Mouse (Mus musculus): ENCODE results near the gene Gusb. TPM values are rescaled to one million over a fixed set of nuclear protein-coding genes. Genes with fewer than 3 reads are reported as not detected.
A peak's percentile ranks its signal among the peaks of the same experiment; 100 is the strongest.

Gusb gene
- polyA plus RNA-seq, 1 experiment from 2014 or later, result 448 TPM

DNA sequence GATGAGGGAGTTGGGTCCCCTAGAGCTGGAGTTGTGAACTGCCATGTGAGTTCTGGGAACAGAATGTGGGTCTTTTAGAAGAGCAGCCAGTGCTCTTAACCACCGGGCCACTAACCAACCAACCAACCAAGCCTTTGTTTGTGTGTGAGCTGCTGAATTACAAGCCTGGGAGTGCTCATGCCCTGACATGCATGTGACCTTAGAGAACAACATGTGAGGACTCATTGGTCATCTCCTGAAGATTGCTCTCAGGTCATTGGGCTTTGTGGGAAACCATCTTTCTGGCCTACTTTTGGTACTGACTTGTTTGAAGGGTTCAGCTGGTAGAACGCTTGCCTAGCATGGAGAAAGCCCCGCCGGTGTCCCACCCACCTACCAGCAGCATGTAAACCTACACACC, 6.9 kb upstream of the Gusb start:
- no peak overlapping the region for H3K27ac ChIP-seq
- H3K79me2 ChIP-seq (ENCODE audit: inconsistent target), result no peaks in the 10 kb centered on the region
- H3K4me3 ChIP-seq (ENCODE audit: inconsistent target), result no peak overlapping the region
- WGBS (ENCODE audit: missing documents), result 98% methylated on average over 4 of the region's 4 CpGs
- peaks cover 46% of the 10 kb centered on the region for H3K36me3 ChIP-seq (ENCODE audit: inconsistent target)

DNA sequence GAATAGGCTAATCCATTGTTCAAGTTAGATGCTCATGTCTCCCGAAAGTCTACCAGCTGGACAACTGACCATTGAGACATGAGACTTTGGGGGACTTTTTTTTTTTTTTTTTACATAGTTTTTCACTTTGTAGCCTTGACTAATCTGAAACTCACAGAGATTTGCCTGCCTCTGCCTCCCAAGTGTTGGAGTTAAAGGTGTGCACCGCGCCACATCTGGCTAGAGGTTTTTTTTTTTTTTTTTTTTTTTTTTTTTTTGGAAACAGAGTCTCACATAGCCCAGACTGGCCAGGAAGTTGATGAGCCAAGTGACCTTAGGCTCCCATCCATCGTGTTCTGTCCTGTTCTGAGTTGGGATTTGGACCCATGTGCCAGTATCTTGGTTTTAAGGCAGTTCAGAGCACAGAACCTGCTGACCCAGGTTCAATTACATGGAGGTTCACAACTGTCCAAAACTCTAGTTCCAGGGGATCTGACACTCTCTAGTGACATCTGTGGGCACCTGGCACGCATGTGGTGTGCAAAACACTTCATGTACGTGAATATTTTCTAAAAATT, 5.3 kb upstream of the Gusb start:
- 80% methylated on average over 4 of the region's 6 CpGs for WGBS (ENCODE audit: missing documents)
- H3K27ac ChIP-seq, result no peak overlapping the region
- H3K4me3 ChIP-seq (ENCODE audit: inconsistent target), result no peak overlapping the region
- peaks cover 29% of the 10 kb centered on the region for H3K36me3 ChIP-seq (ENCODE audit: inconsistent target)
- no peaks in the 10 kb centered on the region for H3K79me2 ChIP-seq (ENCODE audit: inconsistent target)

DNA sequence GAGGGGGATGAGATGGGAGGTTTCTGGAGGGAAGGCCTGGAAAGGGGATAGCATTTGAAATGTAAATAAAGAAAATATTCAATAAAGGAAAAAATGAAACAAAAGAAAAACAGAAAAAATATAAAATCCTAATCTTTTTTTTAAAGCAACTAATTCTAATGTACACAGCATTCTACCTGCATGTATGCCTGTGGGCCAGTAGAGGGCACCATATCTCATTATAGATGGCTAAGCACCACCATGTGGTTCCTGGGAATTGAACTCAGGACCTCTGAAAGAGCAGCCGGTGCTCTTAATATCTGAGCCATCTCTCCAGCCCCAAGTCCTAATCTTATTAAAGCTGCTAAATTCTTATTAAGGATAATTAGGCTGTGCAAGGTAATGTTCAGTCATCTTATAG, 4.5 kb upstream of the Gusb start:
- no peak overlapping the region for H3K4me3 ChIP-seq (ENCODE audit: inconsistent target)
- H3K27ac ChIP-seq, result no peak overlapping the region
- H3K36me3 ChIP-seq (ENCODE audit: inconsistent target), result peaks cover 21% of the 10 kb centered on the region
- WGBS (ENCODE audit: missing documents), result 67% methylated on average over 1 of the region's 1 CpGs
- peaks cover 1% of the 10 kb centered on the region for H3K79me2 ChIP-seq (ENCODE audit: inconsistent target)

GRCm38 (mm10) chr5:130003229-130003628, 380 bp upstream of the Gusb start:
- Histone ChIP-seq H3K36me3 (ENCODE audit: inconsistent target) (peaks cover 17% of the 10 kb centered on the region; the same call in 1 of the 2 replicates), H3K79me2 (ENCODE audit: inconsistent target) (peaks cover 37% of the 10 kb centered on the region), H3K4me3 (ENCODE audit: inconsistent target) (no peak overlapping the region), H3K27ac (peak overlapping the region; percentile 99)
- WGBS (ENCODE audit: missing documents), result 74% methylated on average over 7 of the region's 7 CpGs

DNA sequence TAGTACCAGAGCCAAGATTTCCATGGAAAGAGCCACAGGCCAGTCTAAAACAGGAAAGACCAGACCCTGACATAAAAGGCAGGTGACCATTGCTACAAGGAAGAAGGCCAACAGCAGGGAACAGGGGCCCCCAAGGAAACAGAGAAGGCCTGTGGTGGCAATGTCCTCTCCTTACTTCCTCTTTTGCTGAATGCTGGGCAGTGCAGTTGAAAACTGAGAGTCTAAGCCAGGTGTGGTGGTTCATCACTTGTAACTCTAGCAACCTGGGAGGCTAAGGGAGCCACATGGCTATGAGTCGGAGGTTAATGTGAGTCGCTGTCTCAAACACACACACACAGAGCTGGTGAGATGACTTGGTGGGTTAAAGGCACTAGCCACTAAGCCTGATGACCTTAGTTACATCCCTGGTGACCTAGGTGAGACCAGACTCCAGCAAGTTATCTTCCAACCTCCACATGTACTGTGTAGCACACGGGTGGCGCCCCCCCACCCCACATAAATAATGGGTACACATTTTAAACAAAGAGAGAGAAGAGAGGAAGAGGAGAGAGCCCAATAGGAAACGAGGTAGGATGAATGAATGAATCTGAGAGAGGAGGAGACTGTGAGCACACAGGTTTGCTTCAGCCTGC, 1.4 kb downstream of the Gusb start:
- peaks cover 55% of the 10 kb centered on the region for H3K79me2 ChIP-seq (ENCODE audit: inconsistent target)
- H3K4me3 ChIP-seq (ENCODE audit: inconsistent target), result peak overlapping the region; percentile 97
- peaks cover 34% of the 10 kb centered on the region for H3K36me3 ChIP-seq (ENCODE audit: inconsistent target)
- peak overlapping the region; percentile 99 for H3K27ac ChIP-seq
- WGBS (ENCODE audit: missing documents), result 0% methylated on average over 3 of the region's 5 CpGs

GRCm38 (mm10) chr5:130000735-130001134, 2.1 kb downstream of the Gusb start:
- Histone ChIP-seq H3K4me3 (ENCODE audit: inconsistent target) (peak overlapping the region; percentile 97), H3K36me3 (ENCODE audit: inconsistent target) (peaks cover 42% of the 10 kb centered on the region), H3K27ac (peak overlapping the region; percentile 99), H3K79me2 (ENCODE audit: inconsistent target) (peaks cover 62% of the 10 kb centered on the region)
- 25% methylated on average over 12 of the region's 12 CpGs for WGBS (ENCODE audit: missing documents)

DNA sequence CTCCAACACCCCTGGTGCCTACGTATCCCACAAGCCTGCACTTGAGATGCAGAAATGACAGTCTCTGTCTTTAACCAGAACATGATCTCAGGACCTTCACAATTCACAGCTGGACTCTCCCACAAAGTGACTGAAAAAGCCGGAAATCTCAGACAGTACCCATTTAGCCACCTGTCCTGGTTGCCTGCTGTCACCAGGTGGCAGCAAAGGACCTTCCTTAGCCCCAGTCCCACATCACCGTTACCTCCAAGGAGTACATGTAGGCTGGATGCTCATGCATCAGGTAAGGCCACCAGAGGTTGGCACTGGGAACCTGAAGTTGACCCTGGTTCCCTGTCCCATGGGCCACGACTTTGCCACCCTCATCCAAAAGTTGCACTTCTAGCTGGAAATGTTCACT, 3.8 kb downstream of the Gusb start:
- Histone ChIP-seq H3K4me3 (ENCODE audit: inconsistent target) (no peak overlapping the region), H3K79me2 (ENCODE audit: inconsistent target) (peaks cover 76% of the 10 kb centered on the region)

DNA sequence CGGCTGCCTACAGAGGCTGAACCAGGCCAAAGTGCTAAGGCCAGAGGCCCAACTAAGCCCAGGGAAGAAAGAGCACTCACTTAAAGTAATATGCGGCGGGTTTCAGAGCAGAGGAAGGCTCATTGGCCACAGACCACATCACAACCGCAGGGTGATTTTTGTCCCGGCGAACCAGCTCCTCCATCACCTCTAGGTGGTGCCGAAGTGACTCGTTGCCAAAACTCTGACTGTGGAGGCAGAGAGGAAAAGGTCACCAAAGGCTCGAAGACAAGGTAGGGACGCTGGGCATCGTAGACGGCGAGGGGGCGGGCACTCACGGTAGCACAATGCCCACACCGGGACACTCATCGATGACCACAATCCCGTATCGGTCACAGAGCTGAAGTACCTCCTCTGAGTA, 5.1 kb downstream of the Gusb start:
- 82% methylated on average over 19 of the region's 19 CpGs for WGBS (ENCODE audit: missing documents)
- H3K79me2 ChIP-seq (ENCODE audit: inconsistent target), result peaks cover 82% of the 10 kb centered on the region
- H3K36me3 ChIP-seq (ENCODE audit: inconsistent target), result peaks cover 72% of the 10 kb centered on the region
- no peak overlapping the region for H3K27ac ChIP-seq
- H3K4me3 ChIP-seq (ENCODE audit: inconsistent target), result no peak overlapping the region

More for the DNA sequence above, 3.8 kb downstream of the Gusb start:
- H3K27ac ChIP-seq, result peak overlapping the region; percentile 99; the same call in 1 of the 2 replicates
- H3K36me3 ChIP-seq (ENCODE audit: inconsistent target), result peaks cover 58% of the 10 kb centered on the region
- WGBS (ENCODE audit: missing documents), result 60% methylated on average over 4 of the region's 4 CpGs

DNA sequence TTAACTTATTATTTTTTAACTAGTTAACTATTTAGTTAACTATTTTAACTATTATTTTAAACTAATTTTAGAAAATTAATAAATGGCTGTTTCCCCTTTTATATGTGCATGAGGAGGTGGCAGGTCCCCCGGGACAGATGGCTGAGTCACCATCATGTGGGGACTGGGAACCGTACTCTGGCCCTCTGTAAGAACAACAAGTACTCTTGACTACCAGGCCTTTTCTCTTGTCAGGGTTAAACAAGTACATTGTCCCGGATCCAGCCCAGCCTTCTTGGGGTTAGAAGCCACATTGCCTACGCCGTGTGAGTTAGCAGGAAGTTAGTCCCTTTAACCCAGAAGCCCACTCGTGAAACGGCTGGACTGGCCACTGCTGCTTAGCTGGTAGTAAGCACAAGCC, 7.9 kb downstream of the Gusb start:
- peaks cover 63% of the 10 kb centered on the region for H3K79me2 ChIP-seq (ENCODE audit: inconsistent target)

GRCm38 (mm10) chr5:129993374-129993773, 9.5 kb downstream of the Gusb start:
- Histone ChIP-seq H3K79me2 (ENCODE audit: inconsistent target) (peaks cover 46% of the 10 kb centered on the region), H3K36me3 (ENCODE audit: inconsistent target) (peaks cover 98% of the 10 kb centered on the region), H3K27ac (no peak overlapping the region), H3K4me3 (ENCODE audit: inconsistent target) (no peak overlapping the region)
- 93% methylated on average over 14 of the region's 14 CpGs for WGBS (ENCODE audit: missing documents)

More for the DNA sequence above, 7.9 kb downstream of the Gusb start:
- Histone ChIP-seq H3K27ac (peak overlapping the region; percentile 43), H3K36me3 (ENCODE audit: inconsistent target) (peaks cover 99% of the 10 kb centered on the region), H3K4me3 (ENCODE audit: inconsistent target) (no peak overlapping the region)
- 87% methylated on average over 7 of the region's 7 CpGs for WGBS (ENCODE audit: missing documents)

- Histone ChIP-seq H3K4me3 (ENCODE audit: inconsistent target) (no peak overlapping the region), H3K79me2 (ENCODE audit: inconsistent target) (peaks cover 32% of the 10 kb centered on the region; the same call in 1 of the 2 replicates), H3K36me3 (ENCODE audit: inconsistent target) (peaks cover 84% of the 10 kb centered on the region), H3K27ac (no peak overlapping the region)
- 97% methylated on average over 5 of the region's 5 CpGs for WGBS (ENCODE audit: missing documents)
Observed at GRCm38 (mm10) chr5:129991898-129992297, 11.0 kb downstream of the Gusb start.

GRCm38 (mm10) chr5:129989376-129989775, 13.5 kb downstream of the Gusb start:
- Histone ChIP-seq H3K79me2 (ENCODE audit: inconsistent target) (peaks cover 9% of the 10 kb centered on the region; the same call in 1 of the 2 replicates), H3K4me3 (ENCODE audit: inconsistent target) (no peak overlapping the region), H3K27ac (no peak overlapping the region), H3K36me3 (ENCODE audit: inconsistent target) (peaks cover 58% of the 10 kb centered on the region)
- WGBS (ENCODE audit: missing documents), result 93% methylated on average over 11 of the region's 13 CpGs

DNA sequence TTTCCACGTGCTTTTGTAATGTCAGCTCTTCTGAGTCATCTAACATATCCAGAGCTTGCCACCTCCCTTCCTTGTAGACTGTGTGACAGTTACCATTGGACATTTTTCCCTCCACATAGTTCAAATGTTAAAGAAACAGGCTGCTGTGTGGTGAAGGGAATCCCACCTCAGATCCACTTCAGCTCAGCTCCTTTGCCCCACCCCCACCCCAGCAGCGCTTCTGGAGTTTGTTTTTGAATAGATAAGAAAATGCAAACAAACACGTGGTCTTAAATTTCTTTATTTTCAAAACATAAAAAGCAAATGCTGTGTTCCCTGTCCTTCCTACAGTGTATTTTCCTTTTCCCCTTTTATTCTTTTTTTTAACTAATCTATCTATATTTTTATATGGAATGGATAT, 22.6 kb downstream of the Gusb start:
- Histone ChIP-seq H3K79me2 (ENCODE audit: inconsistent target) (no peaks in the 10 kb centered on the region), H3K27ac (no peak overlapping the region), H3K4me3 (ENCODE audit: inconsistent target) (no peak overlapping the region), H3K36me3 (ENCODE audit: inconsistent target) (no peaks in the 10 kb centered on the region; the same call in 1 of the 2 replicates)
- WGBS (ENCODE audit: missing documents), result 95% methylated on average over 2 of the region's 3 CpGs

DNA sequence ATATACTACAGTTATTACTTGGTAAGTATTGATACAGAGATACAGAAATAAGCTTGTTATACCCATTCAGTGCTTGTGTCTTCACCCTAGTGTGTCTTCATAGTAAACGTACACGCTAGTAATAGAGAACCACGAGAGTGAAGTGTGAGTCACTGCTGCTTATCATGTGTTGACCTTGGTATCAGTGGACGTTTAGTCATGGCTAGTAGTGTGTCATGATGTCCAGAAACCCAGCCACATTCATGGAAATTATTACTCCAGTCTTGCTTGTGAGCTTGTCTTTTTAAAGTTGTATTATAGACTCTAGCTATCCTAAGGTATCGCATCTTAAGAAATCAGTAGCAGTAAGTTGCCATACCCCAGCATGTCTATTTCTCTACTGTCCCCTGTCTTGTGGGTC, 24.2 kb downstream of the Gusb start:
- Histone ChIP-seq H3K36me3 (ENCODE audit: inconsistent target) (no peaks in the 10 kb centered on the region; the same call in 1 of the 2 replicates), H3K4me3 (ENCODE audit: inconsistent target) (no peak overlapping the region), H3K27ac (no peak overlapping the region), H3K79me2 (ENCODE audit: inconsistent target) (no peaks in the 10 kb centered on the region)
- WGBS (ENCODE audit: missing documents), result 80% methylated on average over 5 of the region's 5 CpGs

DNA sequence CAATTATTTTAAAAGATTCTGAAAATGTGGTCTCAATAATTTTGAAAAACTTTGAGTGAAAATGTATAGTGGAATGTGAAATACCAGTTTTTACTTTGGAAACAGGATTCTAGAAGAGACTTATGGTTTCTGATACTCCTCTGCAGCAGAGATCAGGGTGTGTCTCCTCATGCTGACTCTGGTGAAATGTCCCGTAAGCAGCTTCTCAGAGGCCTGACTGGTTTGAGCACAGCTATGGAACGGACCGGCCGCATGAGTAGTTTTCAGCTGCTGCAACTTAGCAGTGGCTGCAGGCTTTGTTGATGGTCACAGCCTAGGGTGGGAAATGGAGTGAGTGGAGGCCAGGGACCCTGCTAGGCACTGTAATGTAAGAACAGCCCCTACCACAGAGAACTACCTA, 25.1 kb downstream of the Gusb start:
- Histone ChIP-seq H3K79me2 (ENCODE audit: inconsistent target) (no peaks in the 10 kb centered on the region), H3K4me3 (ENCODE audit: inconsistent target) (no peak overlapping the region), H3K36me3 (ENCODE audit: inconsistent target) (no peaks in the 10 kb centered on the region), H3K27ac (no peak overlapping the region)
- WGBS (ENCODE audit: missing documents), result 100% methylated on average over 4 of the region's 4 CpGs
